Mouse (Mus musculus): Measurements from ENCODE around the gene Klk12.

DNA sequence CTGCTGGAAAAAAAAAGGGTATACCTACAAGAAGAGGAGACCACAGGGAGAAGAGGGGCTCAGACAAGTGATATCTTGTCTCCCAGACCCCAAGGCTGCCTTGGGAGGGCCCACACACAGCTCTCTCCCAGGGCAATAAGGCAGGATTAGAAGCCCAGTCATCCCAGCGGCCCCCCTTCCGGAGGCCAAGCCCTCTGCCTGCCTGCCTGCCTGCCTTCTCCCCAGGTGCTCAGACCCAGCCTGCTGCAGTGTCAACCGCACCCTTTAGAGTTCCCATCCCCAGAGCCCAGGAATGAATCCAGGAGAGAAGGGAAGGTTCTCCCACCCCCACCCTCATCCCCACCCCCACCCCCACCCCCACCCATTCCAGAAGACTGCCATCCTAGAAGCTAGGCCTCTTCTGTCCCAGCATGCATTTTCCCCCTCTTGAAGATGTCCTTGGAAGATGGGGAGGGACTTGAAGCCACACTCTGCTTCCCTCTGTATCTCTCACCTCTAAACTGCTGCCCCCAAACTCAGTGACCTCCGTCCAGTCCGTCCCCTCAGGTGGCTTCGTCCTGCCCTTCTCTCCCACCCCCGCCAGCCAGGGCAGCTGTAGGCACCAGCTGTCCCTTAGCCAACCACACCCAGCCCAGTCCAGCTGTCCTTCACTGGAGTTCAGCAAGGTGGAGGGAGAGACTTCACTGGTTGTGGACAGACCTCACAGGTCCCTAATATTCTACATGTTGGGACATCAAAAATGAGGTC, 6.8 kb downstream of the Klk12 start:
- no peak for TF ChIP-seq CTCF (IDR thresholded peaks at IDR 0.05; ENCODE audit: insufficient read depth, low read length)
- no peak for TF ChIP-seq POLR2A (IDR thresholded peaks at IDR 0.05; ENCODE audit: borderline replicate concordance, extremely low read depth, low read depth, low read length)
